Mouse (Mus musculus) liver, adult (tissue): ENCODE data around the gene Heatr3.
A peak's percentile ranks its signal among the peaks of the same experiment; 100 is the strongest.

Experiments used
- GATA4 ChIP-seq: IDR thresholded peaks from 2 replicates; pipeline ENCODE4 v1.6.1; 2014; ENCODE audit warnings: mild to moderate bottlenecking, low read length; ENCODE audit not compliant: insufficient replicate concordance

The Heatr3 gene

GRCm38 (mm10) chr8:88137748-88138484 lies at the start of gene Heatr3:
TSS of gene Heatr3 (plus strand) at chr8:88137855.
- no peak for TF ChIP-seq GATA4

GRCm38 (mm10) chr8:88088006-88088405 lies 49.6 kb upstream of the Heatr3 start:
- no peak for TF ChIP-seq GATA4

GRCm38 (mm10) chr8:88091661-88092060 lies 46.0 kb upstream of the Heatr3 start:
- no peak for TF ChIP-seq GATA4

GRCm38 (mm10) chr8:88093367-88093766 lies 44.3 kb upstream of the Heatr3 start:
- TF ChIP-seq GATA4 = no peak

GRCm38 (mm10) chr8:88098856-88099255 lies 38.8 kb upstream of the Heatr3 start:
- TF ChIP-seq GATA4 = no peak

GRCm38 (mm10) chr8:88099526-88099925 lies 38.1 kb upstream of the Heatr3 start:
- no peak for TF ChIP-seq GATA4

- no peak for TF ChIP-seq GATA4
Measured at GRCm38 (mm10) chr8:88109241-88109640, 28.4 kb upstream of the Heatr3 start.

GRCm38 (mm10) chr8:88118456-88119036 lies 19.1 kb upstream of the Heatr3 start, which contains the start of gene Cnep1r1:
TSS of gene Cnep1r1 (plus strand) at chr8:88118769.
- TF ChIP-seq GATA4 = no peak

- peak; percentile 5; the same call in 1 of the 2 replicates for TF ChIP-seq GATA4
Measured at GRCm38 (mm10) chr8:88119076-88119475, 18.6 kb upstream of the Heatr3 start.

- TF ChIP-seq GATA4 = no peak
Measured at GRCm38 (mm10) chr8:88124850-88125249, 12.8 kb upstream of the Heatr3 start.

GRCm38 (mm10) chr8:88129397-88129796 lies 8.3 kb upstream of the Heatr3 start:
- TF ChIP-seq GATA4 = no peak

- no peak for TF ChIP-seq GATA4
Measured at GRCm38 (mm10) chr8:88130754-88131317, 6.8 kb upstream of the Heatr3 start.

- TF ChIP-seq GATA4 = no peak
Measured at GRCm38 (mm10) chr8:88139256-88139655, 1.6 kb downstream of the Heatr3 start.

GRCm38 (mm10) chr8:88141629-88142028 lies 4.0 kb downstream of the Heatr3 start:
- TF ChIP-seq GATA4 = no peak

GRCm38 (mm10) chr8:88144041-88144440 lies 6.4 kb downstream of the Heatr3 start:
- no peak for TF ChIP-seq GATA4

- TF ChIP-seq GATA4 = no peak
Measured at GRCm38 (mm10) chr8:88150910-88151371, 13.3 kb downstream of the Heatr3 start.
